Mouse (Mus musculus) midbrain, embryonic 10.5 days (tissue): ENCODE data around the gene Zdhhc15. TPM values are rescaled to one million over a fixed set of nuclear protein-coding genes. Genes with fewer than 3 reads are reported as not detected.

Source experiments
- DNase-seq: peaks from one replicate; pipeline ENCODE4 v3.0.0-alpha.2; 2017; ENCODE audit warnings: low spot score
- H3K27ac ChIP-seq: fragments of 300-500 bp; sonication (generic); replicated peaks from 2 replicates; pipeline ENCODE4 v1.5.1; 2016; ENCODE audit warnings: mild to moderate bottlenecking
- H3K27me3 ChIP-seq: fragments of 300-500 bp; sonication (generic); 2 replicates; pipeline ENCODE4 v1.6.1; 2016; ENCODE audit warnings: low read depth, mild to moderate bottlenecking; ENCODE audit not compliant: poor library complexity, severe bottlenecking
- H3K36me3 ChIP-seq: fragments of 300-500 bp; sonication (generic); 2 replicates; pipeline ENCODE4 v1.6.1; 2016; ENCODE audit warnings: mild to moderate bottlenecking, moderate library complexity
- H3K4me1 ChIP-seq: fragments of 300-500 bp; sonication (generic); 2 replicates; pipeline ENCODE4 v1.6.1; 2016
- H3K4me3 ChIP-seq: fragments of 300-500 bp; sonication (generic); 2 replicates; pipeline ENCODE4 v1.5.1; 2016; ENCODE audit warnings: mild to moderate bottlenecking, moderate library complexity
- H3K9me3 ChIP-seq: fragments of 300-500 bp; sonication (generic); replicated peaks from 2 replicates; pipeline ENCODE4 v1.6.1; 2016; ENCODE audit warnings: mild to moderate bottlenecking
- WGBS: fragments of 180-500 bp; shearing (Covaris S2); methylation state at CpG from one replicate; pipeline ENCODE4 v1.1.7; 2016; 5-methylcytosine and 5-hydroxymethylcytosine counted together
- polyA plus RNA-seq: library from polyadenylated mRNA; unstranded; fragments of >200 nt; fragmentation: Nextera tagmentation; extraction: Ambion mirVana; gene quantifications from 2 replicates; pipeline ENCODE4 v1.2.1, GENCODE M21; 2016

The Zdhhc15 gene
- polyA plus RNA-seq, 1 experiment from 2014 or later = 10.4 TPM

DNA sequence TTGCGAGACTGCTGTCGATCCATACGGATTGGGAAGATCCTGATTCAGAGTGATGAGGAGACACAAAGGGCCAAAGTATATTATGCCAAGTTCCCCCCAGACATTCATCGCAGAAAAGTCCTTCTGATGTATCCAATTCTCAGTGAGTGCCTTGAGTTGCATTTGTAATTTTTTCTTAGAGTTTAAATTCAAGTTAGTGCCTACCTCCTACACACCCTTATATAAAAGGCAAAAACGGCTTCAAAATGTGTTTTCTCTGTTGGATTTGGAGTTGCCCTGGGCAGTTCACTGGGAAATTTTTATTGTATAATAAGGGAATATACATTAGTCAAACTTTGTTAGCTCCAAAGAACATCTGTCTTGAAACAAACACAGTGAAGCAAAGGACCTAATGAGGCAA lies 169.1 kb downstream of the Zdhhc15 start:
- Histone ChIP-seq H3K27ac (no peak overlapping the region), H3K27me3 (peaks cover 98% of the 10 kb centered on the region)
- WGBS = 85% methylated on average over 5 of the region's 5 CpGs

GRCm38 (mm10) chrX:104489626-104490355 lies 181.1 kb downstream of the Zdhhc15 start:
- Histone ChIP-seq H3K9me3 (no peaks in the 10 kb centered on the region), H3K4me3 (no peak overlapping the region), H3K27me3 (peaks cover 97% of the 10 kb centered on the region), H3K36me3 (no peaks in the 10 kb centered on the region), H3K27ac (no peak overlapping the region), H3K4me1 (no peaks in the 10 kb centered on the region)
- 58% methylated on average over 4 of the region's 4 CpGs for WGBS
- DNase-seq = no peak

More for the DNA sequence above, 169.1 kb downstream of the Zdhhc15 start:
- no peak for DNase-seq
- H3K9me3 ChIP-seq = no peaks in the 10 kb centered on the region
- H3K4me3 ChIP-seq = no peak overlapping the region
- no peaks in the 10 kb centered on the region for H3K4me1 ChIP-seq
- no peaks in the 10 kb centered on the region for H3K36me3 ChIP-seq

DNA sequence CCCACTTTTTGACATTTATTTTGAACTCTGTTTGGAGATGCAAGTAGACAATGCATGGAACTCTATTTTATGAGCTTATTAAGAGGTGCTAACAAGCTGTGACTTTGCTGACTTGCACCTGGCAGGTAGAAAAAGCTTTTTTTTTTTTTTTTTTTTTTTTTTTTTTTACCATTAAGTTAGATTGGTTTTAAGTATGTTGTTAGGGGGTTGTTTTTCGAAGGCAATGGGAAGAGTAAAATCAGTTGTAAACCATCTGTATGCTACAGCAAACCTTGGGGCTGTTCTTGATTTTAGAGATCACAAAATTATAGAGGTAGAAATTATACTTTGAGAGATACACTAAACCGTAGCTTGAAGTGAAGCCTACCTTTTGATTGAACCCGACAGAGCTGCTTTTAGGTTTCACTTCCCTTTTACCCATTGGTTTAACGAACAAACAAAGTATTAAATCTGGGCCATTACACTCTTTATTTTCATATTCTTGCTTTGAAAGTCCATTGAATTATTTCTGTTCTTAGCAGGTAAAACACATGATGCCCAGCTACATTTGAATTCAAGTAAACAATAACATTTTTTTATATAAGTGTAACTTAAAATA lies 181.9 kb downstream of the Zdhhc15 start:
- Histone ChIP-seq H3K27ac (no peak overlapping the region), H3K9me3 (no peaks in the 10 kb centered on the region), H3K36me3 (no peaks in the 10 kb centered on the region), H3K4me3 (no peak overlapping the region), H3K27me3 (peaks cover 97% of the 10 kb centered on the region), H3K4me1 (no peaks in the 10 kb centered on the region)
- DNase-seq = no peak
- 85% methylated on average over 4 of the region's 4 CpGs for WGBS

DNA sequence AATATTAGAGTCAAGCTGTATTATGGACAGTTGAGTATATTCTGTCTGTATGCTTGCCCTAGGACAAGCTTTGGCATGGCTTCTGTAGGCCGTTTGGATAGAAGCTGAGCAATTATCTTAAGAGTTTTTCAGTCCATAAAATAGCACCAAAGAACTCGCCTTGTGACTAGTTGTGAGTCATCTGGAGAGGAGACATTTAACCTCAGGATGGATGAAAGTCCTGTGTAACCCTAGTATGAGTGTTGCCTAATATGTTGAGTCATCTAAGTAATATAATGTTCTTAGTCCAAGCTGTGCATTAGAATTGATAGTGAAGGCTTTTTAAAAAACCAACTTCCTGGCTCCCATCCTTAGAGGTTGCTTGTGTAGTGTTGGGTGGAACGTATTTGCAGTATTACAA lies 182.8 kb downstream of the Zdhhc15 start:
- Histone ChIP-seq H3K4me3 (no peak overlapping the region), H3K27me3 (peaks cover 97% of the 10 kb centered on the region), H3K4me1 (no peaks in the 10 kb centered on the region), H3K27ac (no peak overlapping the region), H3K36me3 (no peaks in the 10 kb centered on the region), H3K9me3 (no peaks in the 10 kb centered on the region)
- no peak for DNase-seq
- WGBS = 78% methylated on average over 3 of the region's 3 CpGs

Other genes starting within 250 kb of the Zdhhc15 start
- gene Uprt, start 188.2 kb downstream of the Zdhhc15 start, polyA plus RNA-seq = 0.68 and 1.1 TPM in 2 replicates
- 5.2 TPM in 2 replicates for gene Magee2, start 186.2 kb upstream of the Zdhhc15 start, polyA plus RNA-seq